Mouse (Mus musculus) CD4-positive, CD25-positive, alpha-beta regulatory T cell, adult 2 months (primary cell): ENCODE measurements at regions not wholly inside any gene's neighbourhood (a gene's known extent, or its start where the extent isn't known, plus 50 kb on each side); places are given as distances from the start of the nearest gene placed in this dataset.

ENCODE experiments used
- DNase-seq: peaks from one replicate; pipeline ENCODE4 v3.0.0-alpha.2; 2012; ENCODE audit warnings: low read depth, low spot score

DNA sequence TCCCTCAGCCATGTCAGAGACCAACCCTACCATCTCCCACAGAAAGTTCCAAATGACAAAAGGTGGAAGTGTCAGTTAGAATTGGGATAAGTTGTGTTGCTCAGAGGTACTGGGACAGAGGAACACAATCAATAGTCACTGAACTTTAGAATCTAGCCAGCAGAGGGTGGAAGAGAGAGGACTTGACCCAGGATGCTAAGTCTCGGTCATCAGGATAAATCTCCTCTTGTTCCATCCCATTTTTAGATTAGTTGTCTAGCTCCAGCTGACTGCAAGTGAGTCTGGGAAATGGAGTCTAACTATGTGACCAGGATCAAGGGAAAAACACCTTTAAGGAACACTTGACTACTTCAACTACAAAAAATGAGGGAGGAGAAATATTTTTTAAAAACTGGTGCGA is 91.5 kb downstream of the Fam84b start:
- peak; percentile 3 for DNase-seq

DNA sequence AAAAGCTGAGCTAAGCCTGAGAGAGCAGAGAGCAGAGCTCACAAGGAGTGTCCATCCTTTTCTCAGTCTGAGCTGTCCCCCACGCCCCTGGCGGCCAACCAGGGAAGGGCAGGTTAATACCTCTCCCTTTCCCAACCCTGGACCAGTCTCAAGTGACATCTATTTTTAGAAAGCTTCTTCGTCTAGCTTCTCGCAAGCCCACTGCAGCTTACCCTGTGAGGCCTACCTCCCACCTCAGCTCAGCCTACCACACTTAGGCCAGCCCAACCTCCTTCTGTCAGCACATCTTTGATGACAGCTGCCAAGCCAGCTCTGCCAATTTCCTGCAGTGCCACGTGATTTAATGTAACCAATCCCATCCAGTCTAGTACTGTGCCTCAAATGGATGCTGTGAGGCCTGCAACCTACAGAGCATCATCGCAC is 93.6 kb downstream of the Fam84b start:
- peak; percentile 58 for DNase-seq

DNA sequence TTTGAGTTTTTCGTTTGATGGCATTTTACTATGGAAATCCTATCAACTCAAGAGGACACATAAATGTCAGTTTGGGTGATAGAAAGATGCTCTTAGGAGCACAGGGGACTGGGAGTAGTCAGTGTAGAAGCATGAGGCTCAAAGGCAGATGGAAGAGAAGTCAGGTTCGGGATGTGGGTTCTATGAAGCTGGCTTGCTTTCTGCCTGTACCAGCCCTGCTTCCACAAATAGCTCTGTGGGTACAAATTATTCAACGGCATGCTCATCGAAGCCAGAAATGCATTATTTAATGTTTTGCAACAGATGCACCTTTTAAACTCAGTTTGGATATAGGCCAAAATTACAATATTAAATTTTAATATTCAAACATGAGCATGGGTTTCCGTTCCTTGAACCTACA is 99.3 kb downstream of the Fam84b start:
- no peak for DNase-seq

DNA sequence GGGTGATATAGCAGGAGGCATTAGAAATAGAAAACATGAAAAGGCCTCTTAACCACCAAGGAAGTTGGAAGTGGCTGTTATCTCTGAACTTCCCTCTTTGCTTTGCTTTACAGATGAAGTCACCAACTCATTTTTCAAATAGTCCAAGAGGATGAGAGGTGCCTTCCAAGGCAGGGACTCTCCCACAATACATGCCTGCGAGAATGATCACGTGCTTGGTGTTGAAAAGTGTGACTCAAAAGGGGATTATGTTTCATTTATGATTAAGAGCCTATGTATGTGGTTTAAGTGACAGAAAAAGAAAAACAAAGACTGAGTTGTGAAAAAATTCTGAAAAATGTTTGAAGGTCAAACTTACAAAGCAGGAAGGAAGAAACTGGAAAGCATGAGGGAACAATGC is 114.0 kb downstream of the Fam84b start:
- no peak for DNase-seq

DNA sequence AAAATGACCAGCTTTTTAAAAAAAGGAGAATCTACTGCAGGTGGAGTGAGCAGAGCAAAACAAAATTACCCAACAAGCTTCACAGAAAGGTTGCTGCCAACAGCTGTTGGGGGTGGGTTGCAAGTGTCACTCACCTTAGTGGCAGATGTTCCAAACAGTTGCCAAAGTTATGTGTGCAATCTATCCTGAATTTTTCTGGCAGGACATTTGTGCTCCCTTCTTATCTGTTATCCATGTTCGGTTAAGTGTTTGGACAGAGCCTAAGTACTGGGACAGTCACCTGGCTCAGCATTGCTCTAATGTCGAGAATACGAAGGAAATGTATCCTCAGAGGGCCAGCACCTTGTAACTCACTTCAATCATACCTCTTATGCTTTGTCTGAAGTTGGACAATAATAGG is 115.3 kb downstream of the Fam84b start:
- DNase-seq: no peak

DNA sequence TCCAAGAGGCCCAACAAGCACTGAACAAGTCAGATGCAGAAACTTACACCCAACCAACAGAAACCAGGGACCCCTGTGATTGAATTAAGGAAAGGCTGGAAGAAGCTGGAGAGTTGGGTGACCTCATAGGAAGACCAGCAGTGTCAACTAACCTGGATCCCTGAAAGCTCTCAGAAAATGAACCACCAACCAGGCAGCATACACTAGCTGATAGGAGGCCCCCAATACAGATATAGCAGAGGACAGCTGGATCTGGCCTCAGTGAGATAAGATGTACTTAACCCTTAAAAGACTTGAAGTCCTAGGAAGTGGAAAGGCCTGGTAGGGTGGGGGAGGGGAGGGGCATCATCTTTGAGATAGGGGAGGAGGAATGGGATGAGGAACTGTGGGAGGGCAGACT is 121.2 kb downstream of the Fam84b start:
- DNase-seq: no peak

DNA sequence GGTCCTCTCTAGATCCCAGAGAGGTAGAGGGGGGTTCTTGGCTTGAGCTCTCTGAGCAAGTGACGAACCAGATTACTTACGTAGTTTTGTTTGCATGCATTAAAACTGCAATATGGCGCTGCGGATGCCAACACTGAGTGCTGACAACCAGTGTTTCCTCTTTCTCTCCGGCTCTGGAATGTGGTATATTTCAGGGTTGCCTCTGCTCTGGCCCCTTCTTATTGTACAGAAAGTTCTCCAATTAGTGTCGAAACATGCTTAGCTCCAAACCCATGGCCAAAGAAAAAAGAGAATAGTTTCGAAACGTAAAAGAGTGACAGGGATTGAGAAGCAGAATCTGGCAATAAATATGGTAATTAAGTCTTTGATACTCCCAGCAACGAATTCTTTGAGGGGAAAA is 124.8 kb downstream of the Fam84b start:
- DNase-seq: no peak

DNA sequence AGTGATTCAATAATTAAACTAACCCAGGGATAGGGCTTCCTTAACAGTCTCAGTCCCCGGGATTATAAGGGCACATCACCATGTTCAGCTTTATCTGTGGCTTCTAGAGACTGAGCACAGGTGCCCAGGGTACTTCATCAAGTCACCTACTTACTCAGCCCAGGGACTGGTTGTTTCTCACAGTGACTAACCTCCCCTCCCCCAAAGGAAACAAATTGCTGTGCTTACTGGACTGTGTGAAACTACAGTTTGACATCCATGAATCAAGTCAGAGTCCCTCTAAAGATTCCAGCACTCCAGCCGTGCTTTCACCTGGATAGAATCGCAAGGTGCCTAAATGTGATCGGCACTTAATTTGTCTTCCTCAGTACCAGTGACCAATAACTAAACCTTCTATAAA is 125.2 kb downstream of the Fam84b start:
- DNase-seq: no peak

DNA sequence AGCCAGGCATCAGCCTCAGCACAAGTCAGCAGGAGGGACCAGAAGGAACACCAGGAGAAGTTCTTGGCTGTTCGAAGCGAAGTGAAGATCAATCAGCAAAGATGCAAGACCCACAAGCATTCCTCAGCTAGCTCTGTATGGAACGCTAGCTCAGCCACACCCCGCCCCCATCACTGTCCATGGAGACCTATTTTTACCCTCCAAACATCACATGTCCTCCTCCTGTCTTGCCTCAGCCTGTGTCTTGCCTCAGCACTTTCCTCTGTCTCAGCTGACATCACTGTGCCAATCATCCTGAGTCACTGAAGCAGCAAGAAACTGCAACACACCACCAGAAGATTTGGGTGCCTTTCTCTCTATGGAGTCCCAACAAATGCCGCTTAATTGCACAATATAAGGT is 134.2 kb downstream of the Fam84b start:
- DNase-seq: no peak

DNA sequence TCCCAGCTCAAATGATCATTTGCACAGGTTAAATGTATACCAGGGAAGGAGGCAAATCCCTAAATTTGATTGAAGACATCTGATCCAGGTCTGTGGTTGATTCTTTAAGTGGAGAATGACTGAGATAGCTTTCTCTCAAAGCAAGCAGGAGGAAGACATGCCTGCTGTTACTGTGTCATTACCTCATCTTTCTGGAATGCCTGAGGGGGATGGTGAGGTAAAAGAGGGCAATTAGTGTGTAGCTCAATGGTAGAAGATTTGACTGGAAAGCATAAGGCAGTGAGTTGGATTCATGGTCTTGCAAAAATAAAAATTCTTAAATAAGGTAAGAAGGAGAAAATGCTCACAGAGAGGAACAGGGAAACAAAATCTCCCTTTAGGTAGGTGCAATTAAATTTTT is 144.9 kb downstream of the Fam84b start:
- DNase-seq: no peak

DNA sequence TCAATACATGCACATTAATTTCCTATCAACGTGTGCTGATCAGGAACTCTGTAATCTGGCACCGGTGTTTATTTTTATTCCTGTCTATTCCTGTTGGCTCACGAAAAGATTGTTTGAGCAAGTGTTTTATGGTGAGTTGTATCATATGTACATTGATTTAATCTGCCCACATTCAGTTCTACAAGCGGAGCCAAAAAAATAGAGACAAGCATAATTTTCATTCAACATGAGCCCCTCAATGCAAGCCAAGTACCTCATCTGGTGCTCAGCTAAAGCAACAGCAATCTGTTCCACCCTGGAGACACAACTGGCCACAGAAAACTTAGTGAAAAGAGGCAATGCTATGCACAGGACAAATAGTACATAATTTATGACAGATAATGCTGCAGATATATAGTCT is 147.6 kb downstream of the Fam84b start:
- no peak for DNase-seq

DNA sequence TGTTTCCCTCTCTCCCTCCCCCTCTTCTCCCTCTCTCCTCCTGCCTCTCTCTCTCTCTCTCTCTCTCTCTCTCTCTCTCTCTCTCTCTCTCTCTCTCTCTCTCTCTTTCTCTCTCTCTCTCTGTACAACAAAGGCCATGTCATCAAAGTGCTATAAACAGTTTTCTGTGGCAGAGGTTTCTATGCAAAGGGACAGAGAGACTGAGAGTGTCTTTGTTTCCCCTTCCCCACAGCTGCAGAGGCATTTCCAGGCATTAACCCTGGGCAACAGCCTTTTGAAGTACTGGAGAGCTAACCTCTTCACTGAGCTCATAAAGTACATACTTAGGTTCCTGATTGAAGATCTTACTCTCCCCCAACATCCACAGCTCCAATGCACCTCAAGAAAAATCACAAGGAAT is 152.3 kb downstream of the Fam84b start:
- DNase-seq: no peak

DNA sequence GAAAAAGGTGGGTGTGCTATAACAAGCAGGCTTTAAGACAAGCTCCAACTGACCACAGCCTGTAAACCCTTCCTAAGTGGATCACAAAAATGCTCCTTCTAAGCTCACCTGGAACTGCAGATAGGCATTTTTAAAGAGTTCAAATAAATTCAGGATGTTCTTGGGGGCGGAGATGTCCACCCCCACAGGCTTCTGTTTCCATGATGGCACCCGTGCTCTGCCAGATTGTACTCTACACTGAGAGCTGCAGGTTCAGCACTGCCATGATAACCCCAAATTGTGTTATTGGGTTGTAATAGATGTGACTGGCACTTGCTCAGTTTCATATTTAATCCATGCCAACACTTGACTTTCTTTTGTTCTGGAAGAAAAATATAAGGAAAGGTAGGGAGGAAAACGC is 158.8 kb downstream of the Fam84b start:
- no peak for DNase-seq

DNA sequence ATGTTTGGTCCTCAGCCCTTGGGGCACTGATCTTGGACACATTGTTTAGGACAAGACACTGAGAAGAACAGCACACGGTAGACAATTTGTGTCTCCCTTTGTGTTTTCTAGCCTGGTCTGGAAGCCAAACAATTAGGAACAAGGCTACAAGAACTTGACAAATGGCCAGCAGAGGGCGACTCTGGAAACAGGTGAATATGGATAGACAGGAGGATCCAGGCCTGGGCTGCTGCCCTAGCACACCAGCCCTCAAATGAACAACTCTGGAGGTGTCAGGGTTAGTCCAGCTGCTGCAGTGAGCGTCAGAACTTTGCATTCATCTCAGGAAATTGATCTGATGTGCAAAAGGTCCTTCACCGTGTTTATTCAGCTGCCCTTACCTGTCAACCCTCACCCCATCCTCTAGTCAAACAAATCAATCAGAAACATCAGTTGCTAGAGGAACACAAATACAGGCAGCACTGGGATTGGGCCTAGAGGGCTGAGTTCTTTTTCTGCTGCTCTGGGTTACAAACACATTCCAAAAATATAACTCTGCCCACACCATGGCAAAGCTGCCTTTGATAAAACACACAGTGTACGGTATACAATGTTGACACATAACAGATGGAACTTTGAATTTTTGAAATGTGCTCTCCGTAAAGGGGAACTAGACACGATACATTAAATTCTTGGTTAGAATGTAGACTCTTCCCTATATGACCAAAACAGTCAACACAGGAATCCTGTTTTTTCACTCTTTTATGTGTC is 159.7 kb downstream of the Fam84b start:
- peak; percentile 60 for DNase-seq

DNA sequence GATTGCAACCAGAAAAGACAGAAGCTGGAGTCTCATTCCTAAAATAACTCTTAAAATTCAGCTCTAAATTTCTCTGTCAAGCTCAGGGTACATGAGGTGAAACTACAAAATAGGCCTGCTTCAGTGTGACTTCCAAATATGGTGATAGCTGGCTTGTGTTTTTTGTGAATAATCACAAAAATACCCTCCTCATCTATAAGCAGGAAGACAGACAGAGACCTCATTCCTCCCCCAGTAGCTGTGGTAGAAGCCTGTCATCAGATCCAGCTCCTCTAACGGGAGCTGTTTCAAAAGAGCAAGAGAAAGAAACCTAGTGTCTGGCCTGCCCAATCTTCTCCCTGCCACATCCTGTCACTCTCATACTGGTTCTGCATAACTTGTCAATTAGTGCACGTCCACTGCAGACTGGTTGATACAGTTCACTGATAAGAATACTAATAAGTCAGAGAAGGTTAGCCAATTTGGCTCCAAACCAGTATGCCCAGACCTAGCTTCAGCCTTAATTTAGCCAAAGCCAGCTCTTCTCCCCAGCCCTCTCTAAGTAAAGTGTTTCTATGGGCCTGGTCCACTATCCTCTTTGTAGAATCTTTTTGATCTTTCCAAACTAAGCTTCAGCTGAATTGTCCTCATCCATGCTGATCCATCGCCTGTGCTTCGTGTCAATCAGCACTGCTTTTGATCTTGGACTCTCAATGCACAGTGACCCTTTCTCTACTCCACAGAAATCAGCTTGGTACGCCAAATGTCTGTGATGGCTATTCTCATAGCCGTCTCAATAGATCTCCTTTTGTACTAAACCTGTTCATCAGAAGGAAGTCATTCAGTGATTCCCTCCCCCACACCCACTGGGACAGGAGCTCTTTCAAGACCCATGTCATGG is 160.6 kb downstream of the Fam84b start:
- no peak for DNase-seq

DNA sequence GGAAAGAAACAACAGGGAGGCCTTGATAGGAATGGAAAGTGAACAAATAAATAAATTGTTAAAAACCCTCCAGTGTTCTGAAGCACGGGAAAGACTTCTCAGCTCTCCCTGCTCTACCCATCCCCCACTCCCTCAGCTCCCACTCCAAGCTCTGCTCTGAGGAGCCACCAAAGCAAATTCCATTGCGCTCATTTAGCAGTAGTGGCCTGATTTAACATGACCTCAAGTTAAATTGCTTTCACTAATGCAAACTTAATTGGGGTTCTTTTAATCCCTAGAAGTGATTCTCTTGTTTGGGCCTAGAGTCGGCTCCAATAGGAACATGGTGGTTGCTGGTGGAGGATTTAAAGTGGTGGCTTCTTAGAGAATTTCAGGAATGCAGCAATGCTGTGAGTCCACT is 161.4 kb downstream of the Fam84b start:
- DNase-seq: no peak

DNA sequence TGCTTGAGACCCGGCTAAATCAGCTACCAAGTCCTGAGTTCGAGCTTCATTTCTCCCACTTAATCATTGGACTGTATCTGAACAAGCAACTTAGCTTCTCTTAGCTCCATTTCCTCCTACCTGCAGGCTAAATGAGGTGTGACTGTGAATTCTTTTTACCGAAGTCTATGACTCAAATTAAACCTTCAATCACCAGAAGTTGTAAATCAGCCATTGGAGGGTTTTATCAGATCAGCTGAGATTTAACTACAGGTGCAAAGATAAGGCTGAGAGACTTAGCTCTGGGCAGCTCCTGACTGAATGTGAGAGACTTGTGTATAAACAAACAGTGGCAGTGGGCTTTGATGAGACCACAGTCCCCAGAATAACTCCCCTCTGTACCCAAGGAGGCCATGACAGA is 176.2 kb downstream of the Fam84b start:
- no peak for DNase-seq

DNA sequence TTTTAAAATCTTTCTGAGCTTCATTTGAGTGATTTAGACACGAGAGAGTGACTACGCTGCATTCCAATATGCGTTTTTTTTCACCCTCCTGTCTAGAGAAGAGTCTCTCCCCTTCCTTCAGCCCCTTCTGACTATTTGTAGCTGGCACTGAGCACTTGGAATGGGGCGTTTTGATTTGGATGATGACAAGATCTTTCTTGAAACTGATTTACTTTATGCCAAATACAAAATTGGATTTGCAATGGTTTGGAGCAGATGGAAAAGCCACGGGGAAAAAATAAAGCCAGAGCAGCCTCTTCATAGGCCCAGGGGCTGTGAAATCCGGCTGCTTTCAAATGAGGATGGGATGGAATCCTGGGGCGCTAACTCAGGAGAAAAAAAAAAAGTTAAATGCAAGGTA is 196.0 kb downstream of the Fam84b start:
- no peak for DNase-seq

DNA sequence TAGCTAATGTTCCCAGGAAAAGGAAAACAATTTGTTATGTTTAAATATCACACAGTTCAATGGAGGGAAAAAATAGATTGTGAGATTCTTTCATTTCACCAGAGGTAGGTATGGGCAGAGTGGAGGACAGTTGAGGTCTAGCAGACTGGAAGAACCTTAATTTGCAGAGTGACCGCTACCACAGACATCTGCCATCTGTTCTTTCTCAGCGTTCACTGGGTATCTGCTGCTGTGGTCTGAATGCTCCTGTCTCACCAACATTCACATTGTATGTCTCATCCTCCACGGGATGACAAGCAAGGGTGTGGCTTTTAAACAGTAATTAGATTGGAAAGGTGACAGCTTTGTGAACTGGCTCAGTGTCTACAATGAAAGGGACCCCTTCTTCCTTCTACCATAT is 198.5 kb downstream of the Fam84b start:
- DNase-seq: no peak

DNA sequence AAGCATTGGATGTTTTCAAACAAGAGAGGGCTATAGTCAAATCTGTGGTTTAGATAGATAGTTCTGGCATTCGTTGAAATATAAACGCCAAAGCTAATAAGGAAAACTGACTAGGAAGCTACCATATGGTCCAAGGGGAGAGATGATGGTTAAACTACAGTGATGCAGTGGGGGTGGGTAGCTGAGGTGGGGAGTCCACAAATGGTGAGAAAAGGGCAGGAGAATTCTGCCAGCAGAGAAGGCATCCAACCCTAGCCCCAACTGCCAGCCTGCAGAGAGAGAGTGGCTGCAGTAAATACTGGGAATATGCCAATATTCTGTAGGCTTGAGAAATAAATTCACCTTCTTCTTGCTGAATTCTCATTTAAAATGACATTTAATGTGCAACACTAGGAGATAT is 204.3 kb downstream of the Fam84b start:
- no peak for DNase-seq

DNA sequence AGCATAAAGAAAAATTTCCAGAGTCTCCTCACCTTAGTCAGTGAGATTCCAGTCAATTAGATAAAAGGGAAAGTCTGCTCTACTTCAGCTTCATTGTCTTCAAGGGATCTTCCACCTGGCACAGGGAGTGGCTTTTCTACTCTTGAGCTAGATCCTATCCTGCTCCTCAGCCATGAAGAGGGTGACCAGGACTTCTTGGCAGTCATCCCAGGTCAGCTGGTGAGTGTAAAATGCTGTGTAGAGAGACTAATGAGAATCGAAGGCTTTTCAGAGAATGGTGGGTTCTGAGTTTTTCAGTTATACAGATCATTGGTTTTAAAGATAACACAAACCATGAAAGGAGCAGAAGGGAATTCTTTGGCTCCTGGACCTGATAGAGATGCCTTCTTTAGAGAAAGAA is 211.8 kb downstream of the Fam84b start:
- no peak for DNase-seq

DNA sequence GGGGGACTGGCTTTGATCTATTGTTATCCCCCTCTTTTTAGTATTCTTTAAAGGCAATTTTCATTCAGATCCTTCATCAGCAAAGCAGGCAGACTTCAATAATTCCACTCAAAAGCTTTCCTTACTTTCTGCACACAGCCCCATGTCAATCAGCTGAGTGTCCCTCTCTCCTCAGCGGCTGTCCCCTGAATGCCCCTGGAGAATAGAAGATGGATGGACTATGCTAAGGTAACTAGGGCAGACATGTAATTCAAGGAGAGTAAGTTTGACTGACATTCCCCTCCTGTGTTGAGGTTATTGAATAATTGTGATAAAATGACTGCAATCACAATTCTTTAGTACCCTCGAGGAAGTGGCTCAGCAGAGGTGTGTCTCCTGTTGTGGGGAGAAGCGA is 220.1 kb downstream of the Fam84b start:
- no peak for DNase-seq

DNA sequence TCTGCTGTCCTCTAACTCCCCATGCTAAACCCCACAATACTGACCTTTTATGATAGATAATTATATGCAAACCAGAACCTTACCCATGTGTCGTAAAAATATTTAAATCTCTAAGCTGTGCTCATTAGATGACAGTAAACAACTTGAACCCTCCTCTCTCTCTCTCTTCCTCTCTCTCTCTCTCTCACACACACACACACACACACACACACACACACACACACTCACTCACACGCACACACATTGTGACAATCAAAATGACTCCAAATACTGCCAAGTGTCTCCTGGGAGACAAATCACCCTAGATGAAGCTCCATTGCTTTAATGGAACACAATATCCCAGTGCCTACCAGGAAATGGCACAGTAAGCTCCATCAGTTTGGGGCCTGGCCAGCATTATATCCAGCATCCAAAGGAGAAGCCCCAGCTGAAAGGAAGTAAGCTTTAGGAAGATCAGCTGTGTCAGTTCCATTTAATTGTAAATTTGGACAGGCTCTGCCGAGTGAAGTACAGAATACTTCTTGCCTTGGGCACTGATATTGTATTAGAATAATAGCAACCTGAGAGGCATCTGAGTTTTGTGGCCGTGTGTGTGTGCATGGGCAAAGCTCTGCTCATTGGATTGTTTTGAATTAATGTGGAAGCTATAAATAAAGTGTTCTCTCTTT is 220.7 kb downstream of the Fam84b start:
- no peak for DNase-seq
